Mouse (Mus musculus) heart, adult 2 months (tissue): ENCODE measurements around the gene S100z. TPM values are rescaled to one million over a fixed set of nuclear protein-coding genes. Genes with fewer than 3 reads are reported as not detected.

Experiments used
- DNase-seq, 2 experiments: peaks; one replicate each; pipeline ENCODE4 v3.0.0; 2021
- H3K27ac ChIP-seq: fragments of 200-600 bp; 2 replicates; pipeline ENCODE4 v1.8.1; 2022
- H3K27me3 ChIP-seq: fragments of 200-500 bp; 2 replicates; pipeline ENCODE4 v1.6.1; 2012; ENCODE audit warnings: mild to moderate bottlenecking, low read length, inconsistent platforms, mixed read lengths; ENCODE audit not compliant: control insufficient read depth, insufficient read depth
- H3K36me3 ChIP-seq: fragments of 200-500 bp; 2 replicates; pipeline ENCODE4 v1.6.1; 2012; ENCODE audit warnings: low read length, inconsistent platforms; ENCODE audit not compliant: control insufficient read depth, insufficient read depth
- H3K4me1 ChIP-seq: fragments of 200-500 bp; 2 replicates; pipeline ENCODE4 v1.6.1; 2011; ENCODE audit warnings: low read length; ENCODE audit not compliant: control insufficient read depth, insufficient read depth
- H3K4me3 ChIP-seq: fragments of 200-600 bp; 2 replicates; pipeline ENCODE4 v1.8.1; 2022
- H3K79me2 ChIP-seq: fragments of 200-500 bp; replicated peaks from 2 replicates; pipeline ENCODE4 v1.6.1; 2012; ENCODE audit warnings: mild to moderate bottlenecking, inconsistent platforms, low read length, moderate library complexity, mixed read lengths; ENCODE audit not compliant: control insufficient read depth, insufficient read depth
- H3K9ac ChIP-seq: fragments of 200-500 bp; 2 replicates; pipeline ENCODE4 v1.6.1; 2012; ENCODE audit warnings: low read depth, mild to moderate bottlenecking, control low read depth, inconsistent platforms, low read length, mixed read lengths
- CTCF ChIP-seq: fragments of 200-600 bp; IDR thresholded peaks from 2 replicates; pipeline ENCODE4 v1.8.1; 2022; ENCODE audit warnings: antibody characterized with exemption, mild to moderate bottlenecking, moderate library complexity
- EP300 ChIP-seq: fragments of 200-500 bp; IDR thresholded peaks from 2 replicates; pipeline ENCODE4 v1.6.1; 2011; ENCODE audit warnings: low read depth, low read length, control low read depth; ENCODE audit not compliant: insufficient read depth
- POLR2A ChIP-seq: fragments of 200-500 bp; IDR thresholded peaks from 2 replicates; pipeline ENCODE4 v1.6.1; 2011; ENCODE audit warnings: mild to moderate bottlenecking, low read depth, low read length, control low read depth; ENCODE audit not compliant: insufficient read depth
- WGBS: fragments of 180-500 bp; shearing (Covaris S2); methylation state at CpG from one replicate; pipeline ENCODE4 v1.1.7; 2018; 5-methylcytosine and 5-hydroxymethylcytosine counted together
- intact Hi-C: fragments of 180-260 bp; cut with DNase I; formaldehyde crosslinking; loops from one replicate; pipeline ENCODE4 v1.15.1; 2025
- long read RNA-seq: library from polyadenylated mRNA; stranded (forward); transcript quantifications from one replicate; pipeline ENCODE4 v2.0.0, GENCODE M21; 2021
- polyA plus RNA-seq: library from polyadenylated mRNA; depleted of rRNA; stranded (reverse); fragments of >200 nt; gene quantifications from 2 replicates; pipeline ENCODE4 v1.2.3, GENCODE M21; 2012; rRNA removed
- total RNA-seq, 2 experiments: library from RNA; stranded (reverse); gene quantifications; 2 replicates each; pipeline ENCODE4 v1.2.3; 2021

Gene S100z
- not detected for total RNA-seq
- polyA plus RNA-seq: not detected in 2 replicates
- long read RNA-seq: 0 reads

DNA sequence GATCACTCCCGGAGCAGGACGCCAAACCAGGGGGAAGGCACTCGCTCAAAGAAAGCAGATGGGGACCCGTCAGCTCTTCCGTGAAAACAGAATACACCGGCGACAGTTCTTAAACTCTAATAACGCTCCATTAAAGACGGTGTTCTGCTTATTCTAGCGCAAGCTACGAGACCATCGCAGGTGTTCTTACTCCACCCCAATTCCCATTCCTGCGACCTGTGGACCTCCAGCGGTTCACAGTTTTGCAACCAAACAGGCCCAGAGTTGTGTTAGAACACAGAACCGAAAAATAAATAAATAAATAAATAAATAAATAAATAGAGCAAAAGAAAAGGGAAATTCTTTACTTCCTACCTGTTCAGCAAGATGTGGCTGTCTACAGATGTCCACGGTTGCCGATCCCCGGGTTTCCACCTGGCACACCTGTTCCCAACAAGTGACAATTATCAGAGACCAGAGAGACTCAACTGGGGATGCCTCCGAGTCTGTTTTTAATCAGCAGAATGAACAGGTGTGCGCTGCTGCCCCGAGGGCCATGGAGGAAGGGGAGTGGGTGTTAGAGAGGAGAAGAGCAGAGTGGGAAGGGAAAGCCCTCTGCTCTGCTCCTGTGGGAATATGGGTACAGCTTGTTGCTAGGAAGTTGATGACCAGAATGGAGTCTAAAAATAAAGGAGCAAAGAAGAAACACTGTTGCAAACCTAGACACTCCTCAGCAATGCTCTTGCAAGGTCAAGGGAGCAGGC, at the start of gene S100z:
Gene S100z, minus strand, starts transcription at position 51 of the 743 bp plus-strand sequence.
- no peaks in the 10 kb centered on the region for H3K79me2 ChIP-seq

DNA sequence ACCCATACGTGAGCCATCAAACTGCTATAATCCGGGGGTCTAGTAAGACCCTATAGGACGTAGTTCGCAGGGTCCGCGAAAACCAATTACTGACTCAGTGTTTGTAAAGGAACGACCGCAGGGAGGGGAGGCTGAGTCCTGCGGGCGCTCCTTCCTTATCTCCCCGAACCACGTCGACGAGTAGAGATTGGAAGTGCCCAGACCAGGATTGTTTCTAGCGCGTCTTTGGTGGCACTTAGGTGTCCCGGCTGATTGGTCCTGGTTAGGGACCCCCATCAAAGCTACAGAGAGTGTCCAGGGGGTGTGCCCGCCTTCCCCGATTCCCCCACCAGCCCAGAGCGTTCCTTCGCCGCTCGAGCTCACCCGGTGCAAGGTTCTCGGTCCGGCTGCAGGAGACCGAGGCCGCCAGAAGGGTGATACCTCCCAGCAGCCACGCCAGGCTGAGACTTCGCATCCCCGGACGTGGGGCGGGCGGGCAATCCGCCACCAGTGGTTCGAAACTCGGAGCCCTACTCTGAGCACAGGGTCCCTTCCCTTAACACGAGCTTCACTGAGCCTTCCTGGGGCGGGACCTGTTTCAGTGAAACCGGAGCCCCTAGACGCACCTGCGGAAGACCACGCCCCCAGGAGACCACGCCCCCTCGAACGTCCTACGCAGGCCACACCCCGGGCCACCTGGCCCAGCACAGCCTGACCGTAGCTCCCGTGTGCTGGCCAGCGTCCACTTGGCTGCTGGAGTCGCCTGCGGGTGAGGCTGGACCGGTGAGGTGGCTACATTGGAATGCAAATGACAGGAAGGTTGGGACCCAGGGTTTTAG, 46.4 kb upstream of the S100z start, which contains the start of gene F2rl1:
Gene F2rl1, minus strand, starts transcription at position 554 of the 818 bp plus-strand sequence.
- peak; percentile 47 to 58 for DNase-seq
- H3K36me3 ChIP-seq: no peaks in the 10 kb centered on the region
- no peaks in the 10 kb centered on the region for H3K4me1 ChIP-seq
- intact Hi-C loops: no loop called here
- peak within 1 kb of the TSS; percentile 53 for H3K4me3 ChIP-seq
- H3K9ac ChIP-seq: peak within 1 kb of the TSS; percentile 54
- 1% methylated on average over 54 of the region's 54 CpGs for WGBS
- H3K79me2 ChIP-seq: no peaks in the 10 kb centered on the region
- TF ChIP-seq POLR2A: no peak
- TF ChIP-seq EP300: no peak
- no peak for TF ChIP-seq CTCF
- peak within 1 kb of the TSS; percentile 13; the same call in 1 of the 2 replicates for H3K27ac ChIP-seq
- H3K27me3 ChIP-seq: peaks cover 2% of the 10 kb centered on the region; the same call in 1 of the 2 replicates

More for the DNA sequence above, at the start of gene S100z:
- TF ChIP-seq CTCF (no peak), POLR2A (no peak), EP300 (no peak)
- no peaks in the 10 kb centered on the region for H3K4me1 ChIP-seq
- intact Hi-C loops: no loop called here
- no peaks in the 10 kb centered on the region for H3K27me3 ChIP-seq
- no peak within 1 kb of the TSS for H3K4me3 ChIP-seq
- no peak within 1 kb of the TSS for H3K27ac ChIP-seq
- 89% methylated on average over 21 of the region's 21 CpGs for WGBS
- no peaks in the 10 kb centered on the region for H3K36me3 ChIP-seq
- no peak within 1 kb of the TSS for H3K9ac ChIP-seq
- DNase-seq: no peak

- peaks cover 2% of the 10 kb centered on the region; the same call in 1 of the 2 replicates for H3K27me3 ChIP-seq
- no peak for TF ChIP-seq CTCF
- no peak for TF ChIP-seq EP300
- TF ChIP-seq POLR2A: no peak
- peak overlapping the region; percentile 53 for H3K4me3 ChIP-seq
- no peaks in the 10 kb centered on the region for H3K36me3 ChIP-seq
- peak overlapping the region; percentile 54 for H3K9ac ChIP-seq
- WGBS: 1% methylated on average over 13 of the region's 13 CpGs
- intact Hi-C loops: no loop called here
- H3K79me2 ChIP-seq: no peaks in the 10 kb centered on the region
- H3K4me1 ChIP-seq: no peaks in the 10 kb centered on the region
- no peak for DNase-seq
- no peak overlapping the region; the same call in 1 of the 2 replicates for H3K27ac ChIP-seq
Measured at GRCm38 (mm10) chr13:95524424-95524673, 45.8 kb upstream of the S100z start.

GRCm38 (mm10) chr13:95523659-95524423, 45.3 kb upstream of the S100z start:
- TF ChIP-seq EP300 (no peak), POLR2A (no peak)
- Histone ChIP-seq H3K36me3 (no peaks in the 10 kb centered on the region), H3K27me3 (peaks cover 2% of the 10 kb centered on the region; the same call in 1 of the 2 replicates), H3K4me3 (peak overlapping the region; percentile 53), H3K27ac (no peak overlapping the region; the same call in 1 of the 2 replicates), H3K9ac (peak overlapping the region; percentile 54), H3K79me2 (no peaks in the 10 kb centered on the region), H3K4me1 (no peaks in the 10 kb centered on the region)
- intact Hi-C loops: no loop called here
- peak; percentile 52 to 71 for DNase-seq
- 25% methylated on average over 29 of the region's 29 CpGs for WGBS

- Histone ChIP-seq H3K79me2 (no peaks in the 10 kb centered on the region), H3K4me1 (no peaks in the 10 kb centered on the region), H3K27me3 (peaks cover 2% of the 10 kb centered on the region; the same call in 1 of the 2 replicates), H3K4me3 (no peak overlapping the region), H3K27ac (no peak overlapping the region), H3K9ac (no peak overlapping the region), H3K36me3 (no peaks in the 10 kb centered on the region)
- WGBS: 92% methylated on average over 10 of the region's 10 CpGs
- DNase-seq: no peak
- intact Hi-C loops: no loop called here
- TF ChIP-seq POLR2A: no peak
Measured at GRCm38 (mm10) chr13:95522176-95522575, 43.7 kb upstream of the S100z start.
